Mouse (Mus musculus) T-cell, adult 2 months (primary cell): Measurements from ENCODE around the gene Ushbp1.
"Not testable (repeated sequence)": the region's sequence is repeated elsewhere in the genome, so short reads cannot be mapped to it uniquely, and the experiment has no call there.

ENCODE experiments used
- DNase-seq: peaks from one replicate; pipeline ENCODE4 v3.0.0; 2022; ENCODE audit warnings: low spot score

Gene Ushbp1

GRCm38 (mm10) chr8:71369040-71369718 is 26.4 kb downstream of the Ushbp1 start:
- no peak for DNase-seq

GRCm38 (mm10) chr8:71368366-71368765 is 27.2 kb downstream of the Ushbp1 start:
- DNase-seq = no peak

DNA sequence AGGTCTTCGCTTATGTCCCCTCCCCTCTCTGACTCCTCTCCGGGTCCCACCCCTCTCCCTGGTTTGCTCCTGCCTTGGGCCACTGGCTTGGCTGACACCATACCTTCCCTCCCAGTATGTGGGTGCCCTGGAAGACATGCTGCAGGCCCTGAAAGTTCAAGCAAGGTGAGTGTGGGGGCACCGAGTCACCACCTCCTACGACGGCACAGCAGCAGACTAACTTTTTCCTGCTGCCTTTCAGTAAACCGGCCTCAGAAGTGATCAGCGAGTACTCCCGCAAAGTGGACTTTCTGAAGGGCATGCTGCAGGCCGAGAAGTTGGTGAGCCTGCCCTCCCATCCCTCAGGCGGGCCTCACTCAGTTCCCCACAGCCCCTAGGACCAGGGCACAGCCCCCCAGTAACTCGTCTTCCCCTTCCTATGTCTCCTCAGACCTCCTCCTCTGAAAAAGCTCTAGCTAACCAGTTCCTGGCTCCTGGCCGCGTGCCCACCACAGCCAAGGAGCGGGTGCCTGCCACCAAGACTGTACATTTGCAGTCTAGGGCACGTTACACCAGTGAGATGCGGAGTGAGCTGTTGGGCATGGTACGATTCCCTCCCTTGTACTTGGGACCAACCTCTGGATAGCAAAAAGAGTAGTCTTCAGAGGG is 27.9 kb downstream of the Ushbp1 start:
- DNase-seq = no peak

GRCm38 (mm10) chr8:71366771-71367528 is 28.7 kb downstream of the Ushbp1 start, which contains the start of gene Use1:
TSS of gene Use1 (plus strand) at chr8:71366848.
- peak; percentile 89 for DNase-seq

DNA sequence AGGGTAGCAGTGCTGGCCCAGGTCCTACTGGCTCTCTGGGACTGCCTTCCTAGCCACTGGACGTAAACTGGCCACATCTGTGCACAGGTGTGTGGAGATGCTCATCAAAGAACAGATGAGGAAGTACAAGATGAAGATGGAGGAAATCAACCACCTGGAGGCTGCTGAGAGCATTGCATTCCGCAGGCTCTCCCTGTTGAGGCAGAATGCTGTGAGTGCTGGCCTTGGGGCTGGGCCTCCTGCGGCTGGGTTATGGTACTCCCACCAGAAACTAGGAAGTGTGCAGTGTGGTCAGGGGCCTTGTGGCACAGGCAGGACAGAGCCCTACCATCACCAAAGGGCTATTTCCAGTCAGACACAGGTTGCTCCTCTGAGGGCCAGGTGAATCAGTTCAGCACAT is 37.6 kb downstream of the Ushbp1 start:
- no peak for DNase-seq

DNA sequence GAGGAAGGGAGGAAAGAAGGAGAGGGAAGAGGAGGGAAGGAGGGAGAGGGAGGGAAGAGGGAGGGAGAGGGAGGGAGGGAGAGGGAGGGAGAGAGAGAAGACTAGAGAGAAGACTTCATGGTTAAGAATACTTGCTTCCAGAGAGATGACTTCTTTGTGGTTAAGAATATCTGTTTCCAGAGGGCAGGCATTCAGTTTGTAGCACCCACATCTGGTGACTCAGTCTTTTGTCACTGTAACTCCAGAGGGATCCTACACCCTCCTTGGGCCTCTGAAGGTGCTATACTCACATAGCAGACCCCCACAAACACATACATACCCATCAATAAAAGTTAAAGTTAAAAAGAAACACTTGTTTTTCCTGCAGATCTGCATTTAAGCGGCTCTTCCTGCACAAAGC is 44.1 kb downstream of the Ushbp1 start:
- DNase-seq = no peak

DNA sequence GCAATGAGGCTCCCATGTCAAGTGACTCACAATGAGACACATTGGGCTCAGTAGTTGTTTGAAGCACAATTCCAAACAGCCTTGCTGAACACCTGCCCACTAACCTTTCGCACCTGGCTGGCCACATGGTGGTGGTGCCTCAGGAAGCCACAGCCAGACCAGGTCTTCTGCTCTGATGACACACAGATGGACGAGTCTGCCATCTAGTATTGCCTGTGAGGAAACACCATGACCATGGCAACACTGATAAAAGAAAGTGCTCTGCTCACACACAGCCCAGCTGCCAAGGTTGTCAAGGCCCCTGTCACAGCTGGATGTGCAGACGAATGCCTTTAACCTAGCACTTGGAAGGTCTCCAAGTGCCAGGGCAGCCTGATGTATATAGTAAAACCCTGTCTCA is 44.5 kb downstream of the Ushbp1 start:
- no peak for DNase-seq

GRCm38 (mm10) chr8:71346581-71346980 is 49.0 kb downstream of the Ushbp1 start:
- no peak for DNase-seq

DNA sequence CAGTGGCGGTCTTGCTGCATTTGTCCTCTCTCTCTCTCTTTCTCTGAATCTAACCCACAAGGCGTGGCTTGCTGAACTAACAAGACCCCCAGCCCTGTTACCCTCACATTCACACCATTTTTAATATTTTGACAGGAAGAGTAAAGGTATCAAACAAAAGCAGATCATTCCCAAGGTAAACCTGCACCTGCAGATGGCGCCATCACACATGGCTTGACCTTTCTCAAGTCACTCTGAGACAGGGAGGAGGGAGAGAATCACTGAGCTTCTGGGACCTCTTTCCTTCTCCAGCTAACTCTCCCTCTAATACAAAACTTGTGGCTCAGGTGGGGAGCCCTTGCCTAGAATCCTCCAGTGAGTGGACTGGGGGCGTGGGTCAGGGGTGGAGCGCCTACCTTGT is 55.0 kb downstream of the Ushbp1 start:
- DNase-seq = peak; percentile 8

DNA sequence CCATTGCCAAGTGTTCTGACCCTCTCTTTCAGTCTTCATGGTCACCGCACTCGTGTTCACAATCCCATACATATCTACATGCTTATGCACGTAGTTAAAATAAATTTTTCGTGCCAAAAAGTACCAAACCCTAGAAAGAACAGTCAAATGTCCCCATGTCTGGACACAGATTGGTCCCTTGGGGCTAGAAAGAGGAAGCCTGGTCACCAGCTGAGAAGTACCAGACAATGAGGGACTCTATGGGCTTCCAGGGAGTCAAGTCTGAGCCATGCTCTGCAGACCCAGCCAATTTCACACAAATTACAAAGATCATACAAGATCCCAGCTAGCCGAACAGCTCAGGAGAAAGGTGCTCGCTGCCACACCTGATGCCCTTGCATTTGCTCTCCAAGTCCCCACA is 57.8 kb downstream of the Ushbp1 start:
- not testable (repeated sequence) for DNase-seq
